Mouse (Mus musculus) 416B (cell line): ENCODE measurements around the gene Pparg.
A peak's percentile ranks its signal among the peaks of the same experiment; 100 is the strongest.

ENCODE experiments used
- DNase-seq: peaks from one replicate; pipeline ENCODE4 v3.0.0; 2011; ENCODE audit warnings: low read depth

The Pparg gene

GRCm38 (mm10) chr6:115506425-115506824 lies 145.7 kb downstream of the Pparg start:
- DNase-seq: no peak

- no peak for DNase-seq
Observed at GRCm38 (mm10) chr6:115511447-115511846, 150.7 kb downstream of the Pparg start.

- peak; percentile 59 for DNase-seq
Observed at GRCm38 (mm10) chr6:115513207-115513606, 152.5 kb downstream of the Pparg start.

- DNase-seq: no peak
Observed at GRCm38 (mm10) chr6:115517904-115518303, 157.2 kb downstream of the Pparg start.

GRCm38 (mm10) chr6:115518352-115518751 lies 157.6 kb downstream of the Pparg start:
- peak; percentile 78 for DNase-seq

GRCm38 (mm10) chr6:115519275-115519699 lies 158.5 kb downstream of the Pparg start:
- peak; percentile 92 for DNase-seq

- no peak for DNase-seq
Observed at GRCm38 (mm10) chr6:115521923-115522322, 161.2 kb downstream of the Pparg start.

GRCm38 (mm10) chr6:115522691-115523146 lies 162.0 kb downstream of the Pparg start:
- DNase-seq: peak; percentile 83

GRCm38 (mm10) chr6:115523201-115523600 lies 162.4 kb downstream of the Pparg start:
- DNase-seq: peak; percentile 46

GRCm38 (mm10) chr6:115524449-115524990 lies 163.8 kb downstream of the Pparg start:
- peak; percentile 72 for DNase-seq

- DNase-seq: no peak
Observed at GRCm38 (mm10) chr6:115527418-115527817, 166.7 kb downstream of the Pparg start.

GRCm38 (mm10) chr6:115528372-115528771 lies 167.6 kb downstream of the Pparg start:
- no peak for DNase-seq

GRCm38 (mm10) chr6:115534617-115535016 lies 173.9 kb downstream of the Pparg start:
- DNase-seq: no peak

GRCm38 (mm10) chr6:115536169-115536568 lies 175.4 kb downstream of the Pparg start:
- DNase-seq: peak; percentile 45

- DNase-seq: peak; percentile 73
Observed at GRCm38 (mm10) chr6:115538645-115539429, 178.1 kb downstream of the Pparg start.
